Mouse (Mus musculus) colon, adult 2 months (tissue): ENCODE measurements around the gene Cd55. TPM values are rescaled to one million over a fixed set of nuclear protein-coding genes. Genes with fewer than 3 reads are reported as not detected.

Experiments
- polyA plus RNA-seq: library from polyadenylated mRNA; depleted of rRNA; stranded (reverse); fragments of >200 nt; gene quantifications from 2 replicates; pipeline ENCODE4 v1.2.3, GENCODE M21; 2012; rRNA removed

The Cd55 gene
- 16.1 and 18.9 TPM in 2 replicates for polyA plus RNA-seq

GRCm38 (mm10) chr1:130462084-130462861 is at the start of gene Cd55:
Cd55 (minus strand) TSS chr1:130462744.

GRCm38 (mm10) chr1:130422664-130423111 is 39.9 kb downstream of the Cd55 start, which contains the start of gene Cd55b:
Cd55b (minus strand) TSS chr1:130423009.

Other genes with a start within 250 kb of the Cd55 start
- not detected in 2 replicates for gene Cd55b, start 39.7 kb downstream of the Cd55 start, polyA plus RNA-seq
- not detected in 2 replicates for gene Zp3r, start 166.9 kb upstream of the Cd55 start, polyA plus RNA-seq
- gene C4bp, start 198.9 kb upstream of the Cd55 start, polyA plus RNA-seq: 1.4 and 1.9 TPM in 2 replicates